Mouse (Mus musculus) CH12.LX (cell line): ENCODE results near the gene Vgll1. TPM values are rescaled to one million over a fixed set of nuclear protein-coding genes. Genes with fewer than 3 reads are reported as not detected.
A peak's percentile ranks its signal among the peaks of the same experiment; 100 is the strongest.

Experiments used
- DNase-seq: peaks from one replicate; pipeline ENCODE4 v3.0.0-alpha.2; 2013; ENCODE audit errors: extremely low read depth
- H3K27ac ChIP-seq: 2 replicates; pipeline ENCODE4 v1.5.1; 2012; ENCODE audit warnings: low read depth, mild to moderate bottlenecking, control low read depth, moderate library complexity; ENCODE audit not compliant: insufficient read depth
- H3K27me3 ChIP-seq: replicated peaks from 2 replicates; pipeline ENCODE3; 2012; ENCODE audit warnings: inconsistent platforms
- H3K36me3 ChIP-seq, 2 experiments: replicated peaks in 1 of 2; 2 replicates each; pipeline versions ENCODE3 to v1.6.1; 2012; ENCODE audit warnings: inconsistent platforms in 1 of 2, low read length in 1 of 2, mild to moderate bottlenecking in 1 of 2, mixed read lengths in 1 of 2, moderate library complexity in 1 of 2; ENCODE audit not compliant: control insufficient read depth in 1 of 2, insufficient read depth in 1 of 2
- H3K4me1 ChIP-seq, 2 experiments: 2 replicates each; pipeline ENCODE4 v1.6.1; 2012; ENCODE audit warnings: inconsistent platforms in 1 of 2, moderate library complexity in 1 of 2; ENCODE audit not compliant: insufficient read depth in 2 of 2, control insufficient read depth in 1 of 2
- H3K4me2 ChIP-seq: 2 replicates; pipeline ENCODE4 v1.6.1; 2012; ENCODE audit warnings: low read depth, mild to moderate bottlenecking, control low read depth; ENCODE audit not compliant: poor library complexity, insufficient read depth, severe bottlenecking
- H3K4me3 ChIP-seq, 3 experiments: fragments of 150-350 bp in 1 of 3; sonication (generic) in 1 of 3; replicated peaks in 1 of 3; 2 replicates each; pipeline versions ENCODE3 to v1.5.1; 2011 to 2012; ENCODE audit warnings: low read depth in 2 of 3, low read length in 2 of 3, mild to moderate bottlenecking in 2 of 3, moderate library complexity in 2 of 3, control low read depth in 1 of 3, improper control_type of control experiment in 1 of 3, inconsistent platforms in 1 of 3, mixed read lengths in 1 of 3; ENCODE audit not compliant: poor library complexity in 1 of 3
- H3K79me2 ChIP-seq: replicated peaks from 2 replicates; pipeline ENCODE4 v1.6.1; 2012; ENCODE audit warnings: mild to moderate bottlenecking, moderate library complexity; ENCODE audit not compliant: control insufficient read depth, poor library complexity, insufficient read depth, severe bottlenecking; ENCODE audit errors: extremely low read depth
- H3K9ac ChIP-seq: 2 replicates; pipeline ENCODE4 v1.6.1; 2012; ENCODE audit warnings: low read depth, mild to moderate bottlenecking, control low read depth, moderate library complexity; ENCODE audit not compliant: insufficient read depth
- H3K9me3 ChIP-seq: replicated peaks from 2 replicates; pipeline ENCODE3; 2012; ENCODE audit warnings: low read length, inconsistent platforms, mixed read lengths
- BHLHE40 ChIP-seq: IDR thresholded peaks from 2 replicates; pipeline ENCODE4 v1.6.1; 2011; ENCODE audit warnings: mild to moderate bottlenecking, low read depth, low read length, improper control_type of control experiment
- CHD1 ChIP-seq: IDR thresholded peaks from 2 replicates; pipeline ENCODE4 v1.6.1; 2012; ENCODE audit warnings: low read depth, low read length, improper control_type of control experiment, inconsistent platforms
- CTCF ChIP-seq, 2 experiments: IDR thresholded peaks in 1 of 2; conservative IDR thresholded peaks in 1 of 2; 2 replicates each; pipeline ENCODE4 v1.5.1; 2011 to 2012; ENCODE audit warnings: low read depth in 2 of 2, low read length in 2 of 2, improper control_type of control experiment in 1 of 2, inconsistent platforms in 1 of 2, mild to moderate bottlenecking in 1 of 2, moderate library complexity in 1 of 2
- E2F4 ChIP-seq: IDR thresholded peaks from 2 replicates; pipeline ENCODE4 v1.6.1; 2011; ENCODE audit warnings: low read depth, low read length, improper control_type of control experiment; ENCODE audit not compliant: insufficient replicate concordance
- ELF1 ChIP-seq: IDR thresholded peaks from 2 replicates; pipeline ENCODE4 v1.6.1; 2014; ENCODE audit warnings: low read depth, mild to moderate bottlenecking, inconsistent platforms, low read length, improper control_type of control experiment
- HCFC1 ChIP-seq: IDR thresholded peaks from 2 replicates; pipeline ENCODE4 v1.6.1; 2012; ENCODE audit warnings: low read depth, mild to moderate bottlenecking, inconsistent platforms, low read length, improper control_type of control experiment
- JUND ChIP-seq: conservative IDR thresholded peaks from 2 replicates; pipeline ENCODE4 v1.6.1; 2011; ENCODE audit warnings: low read depth, low read length, improper control_type of control experiment
- MAFK ChIP-seq: IDR thresholded peaks from 2 replicates; pipeline ENCODE4 v1.6.1; 2011; ENCODE audit warnings: low read length, improper control_type of control experiment; ENCODE audit not compliant: insufficient replicate concordance
- MAX ChIP-seq: IDR thresholded peaks from 2 replicates; pipeline ENCODE4 v1.6.1; 2011; ENCODE audit warnings: low read length, improper control_type of control experiment
- MXI1 ChIP-seq: IDR thresholded peaks from 2 replicates; pipeline ENCODE4 v1.6.1; 2011; ENCODE audit warnings: mild to moderate bottlenecking, low read depth, low read length, improper control_type of control experiment
- NELFE ChIP-seq: IDR thresholded peaks from 2 replicates; pipeline ENCODE4 v1.6.1; 2011; ENCODE audit warnings: low read depth, low read length, improper control_type of control experiment
- NRF1 ChIP-seq: IDR thresholded peaks from 2 replicates; pipeline ENCODE4 v1.6.1; 2014; ENCODE audit warnings: low read depth, mild to moderate bottlenecking, inconsistent platforms, low read length, improper control_type of control experiment, moderate library complexity
- PAX5 ChIP-seq: IDR thresholded peaks from 2 replicates; pipeline ENCODE4 v1.6.1; 2012; ENCODE audit warnings: low read length, inconsistent platforms, mixed read lengths
- POLR2A ChIP-seq: IDR thresholded peaks from 2 replicates; pipeline ENCODE4 v1.6.1; 2011; ENCODE audit warnings: low read depth, mild to moderate bottlenecking, improper control_type of control experiment, low read length
- POLR2AphosphoS2 ChIP-seq: IDR thresholded peaks from 2 replicates; pipeline ENCODE4 v1.6.1; 2011; ENCODE audit warnings: low read depth, low read length, improper control_type of control experiment
- RAD21 ChIP-seq: IDR thresholded peaks from 2 replicates; pipeline ENCODE4 v1.6.1; 2011; ENCODE audit warnings: low read depth, mild to moderate bottlenecking, low read length, improper control_type of control experiment, moderate library complexity
- RCOR1 ChIP-seq: conservative IDR thresholded peaks from 2 replicates; pipeline ENCODE4 v1.6.1; 2012; ENCODE audit warnings: low read depth, mild to moderate bottlenecking, inconsistent platforms, low read length, improper control_type of control experiment
- SIN3A ChIP-seq: IDR thresholded peaks from 2 replicates; pipeline ENCODE4 v1.6.1; 2012; ENCODE audit warnings: low read length, improper control_type of control experiment, inconsistent platforms
- TCF12 ChIP-seq: IDR thresholded peaks from 2 replicates; pipeline ENCODE4 v1.6.1; 2014; ENCODE audit warnings: low read depth, mild to moderate bottlenecking, inconsistent platforms, low read length, improper control_type of control experiment
- USF1 ChIP-seq: IDR thresholded peaks from 2 replicates; pipeline ENCODE4 v1.6.1; 2014; ENCODE audit warnings: low read depth, mild to moderate bottlenecking, inconsistent platforms, low read length, improper control_type of control experiment
- USF2 ChIP-seq: conservative IDR thresholded peaks from 2 replicates; pipeline ENCODE4 v1.6.1; 2011; ENCODE audit warnings: low read depth, low read length, improper control_type of control experiment
- ZC3H11A ChIP-seq: IDR thresholded peaks from 2 replicates; pipeline ENCODE4 v1.6.1; 2012; ENCODE audit warnings: low read depth, mild to moderate bottlenecking, inconsistent platforms, low read length, improper control_type of control experiment
- ZKSCAN1 ChIP-seq: IDR thresholded peaks from 2 replicates; pipeline ENCODE4 v1.6.1; 2012; ENCODE audit warnings: low read depth, inconsistent platforms, low read length, improper control_type of control experiment, borderline replicate concordance
- ZNF384 ChIP-seq: IDR thresholded peaks from 2 replicates; pipeline ENCODE4 v1.6.1; 2012; ENCODE audit warnings: low read depth, low read length, improper control_type of control experiment, inconsistent platforms
- dilution Hi-C: fragments of 300-500 bp; cut with MboI; formaldehyde crosslinking; loops from 2 replicates; pipeline ENCODE4 v1.14.3; 2020; ENCODE audit warnings: low sequenced_read_pairs; ENCODE audit not compliant: extremely low pct_unique_long_range_greater_than_20kb, extremely low pct_ligation_motif_present
- in situ Hi-C: fragments of 300-500 bp; cut with MboI; formaldehyde crosslinking; loops from 3 replicates; pipeline ENCODE4 v1.14.3; 2019; ENCODE audit warnings: low sequenced_read_pairs, low pct_ligation_motif_present, low pct_unique_long_range_greater_than_20kb, mixed read lengths
- polyA plus RNA-seq: library from polyadenylated mRNA; unstranded; fragments of >175 nt; gene quantifications from 2 replicates; pipeline ENCODE4 v1.2.1, GENCODE M21; 2012; ENCODE audit warnings: low read depth; ENCODE audit not compliant: insufficient read length
- total RNA-seq, 2 experiments: library from RNA; depleted of rRNA; stranded (reverse); fragments of 300-350 nt in 1 of 2; fragments of >200 nt in 1 of 2; gene quantifications; 2 replicates each; pipeline ENCODE4 v1.2.3; 2012 to 2014

Vgll1 gene
- total and polyA plus RNA-seq, 3 experiments: 0.17 to 0.97 TPM; not detected in 1

DNA sequence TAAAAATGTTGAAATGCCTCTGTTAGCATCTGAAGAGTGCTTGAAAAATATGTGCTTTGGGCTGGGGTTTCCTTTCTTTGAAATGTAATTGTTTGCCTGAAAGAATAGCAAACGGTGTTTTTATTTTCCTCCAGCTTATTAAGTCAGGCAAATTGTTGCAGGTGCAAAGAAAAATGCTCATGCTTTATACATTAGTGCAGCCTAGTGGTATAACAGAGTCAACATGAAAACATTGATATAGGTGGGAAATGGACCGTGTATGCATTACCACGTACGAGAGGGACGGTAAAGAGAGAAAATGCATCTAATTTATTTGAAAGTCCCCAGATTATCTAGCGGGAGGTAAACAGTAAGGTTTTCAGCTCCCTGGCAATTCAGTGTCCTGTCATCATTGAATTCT is 44.0 kb upstream of the Vgll1 start:
- Histone ChIP-seq H3K4me2 (no peak overlapping the region), H3K79me2 (no peaks in the 10 kb centered on the region), H3K4me3 (no peak overlapping the region), H3K4me1 (no peaks in the 10 kb centered on the region), H3K9ac (no peak overlapping the region), H3K36me3 (no peaks in the 10 kb centered on the region), H3K27ac (no peak overlapping the region), H3K9me3 (no peaks in the 10 kb centered on the region), H3K27me3 (no peaks in the 10 kb centered on the region)
- no peak for TF ChIP-seq E2F4
- TF ChIP-seq RAD21: peak; percentile 10
- no peak for DNase-seq
- in situ Hi-C loops (no loop called here), dilution Hi-C loops (no loop called here)

GRCm38 (mm10) chrX:57052848-57053173 is 35.1 kb upstream of the Vgll1 start:
- in situ Hi-C loops (no loop called here), dilution Hi-C loops (no loop called here)
- TF ChIP-seq TCF12 (no peak), ELF1 (0 out of 2 replicates have a peak, but pooled peaks have one; percentile 7)
- Histone ChIP-seq H3K9me3 (no peaks in the 10 kb centered on the region), H3K27me3 (no peaks in the 10 kb centered on the region), H3K36me3 (peaks cover 0 to 16% of the 10 kb centered on the region in 2 experiments), H3K79me2 (peaks cover 4% of the 10 kb centered on the region; the same call in 1 of the 2 replicates), H3K4me3 (peak overlapping the region; percentile 64 to 88 (median 70)), H3K27ac (peak overlapping the region; percentile 82; the same call in 1 of the 2 replicates), H3K4me1 (no peaks in the 10 kb centered on the region), H3K9ac (peak overlapping the region; percentile 84; the same call in 1 of the 2 replicates), H3K4me2 (peak overlapping the region; percentile 78)
- DNase-seq: no peak

GRCm38 (mm10) chrX:57053174-57053992 is 34.5 kb upstream of the Vgll1 start, which contains the start of gene Htatsf1:
Htatsf1 (plus strand) TSS chrX:57053583.
- H3K9ac ChIP-seq: peak within 1 kb of the TSS; percentile 84
- peaks cover 0 to 16% of the 10 kb centered on the region in 2 experiments for H3K36me3 ChIP-seq
- H3K9me3 ChIP-seq: no peaks in the 10 kb centered on the region
- H3K4me1 ChIP-seq: no peaks in the 10 kb centered on the region
- dilution Hi-C loops: no loop called here
- peaks cover 4% of the 10 kb centered on the region; the same call in 1 of the 2 replicates for H3K79me2 ChIP-seq
- H3K4me2 ChIP-seq: peak within 1 kb of the TSS; percentile 89
- in situ Hi-C loops: no loop called here
- H3K4me3 ChIP-seq: peak within 1 kb of the TSS; percentile 64 to 88 (median 70)
- H3K27me3 ChIP-seq: no peaks in the 10 kb centered on the region
- peak; percentile 64 for DNase-seq
- H3K27ac ChIP-seq: peak within 1 kb of the TSS; percentile 82
- TF ChIP-seq E2F4 (peak; percentile 30; the same call in 1 of the 2 replicates), USF1 (no peak), PAX5 (no peak), SIN3A (no peak), MAX (peak; percentile 56; the same call in 1 of the 2 replicates), TCF12 (0 out of 2 replicates have a peak, but pooled peaks have one; percentile 46), ZKSCAN1 (no peak), NELFE (peak; percentile 58; the same call in 1 of the 2 replicates), RCOR1 (no peak), POLR2AphosphoS2 (no peak), ZC3H11A (no peak), ELF1 (peak; percentile 2), CHD1 (no peak), JUND (no peak), NRF1 (peak; percentile 72), MXI1 (0 out of 2 replicates have a peak, but pooled peaks have one; percentile 34), ZNF384 (no peak), CTCF (conservative IDR thresholded peaks at IDR 0.05 in 1 of 2, IDR thresholded peaks at IDR 0.05 in 1 of 2; ENCODE audit: low read depth in 2 of 2, low read length in 2 of 2) (no peak), USF2 (no peak), POLR2A (peak; percentile 56), HCFC1 (peak; percentile 76), BHLHE40 (no peak), MAFK (no peak)
